Mouse (Mus musculus) frontal cortex, postnatal 14 days (tissue): Measurements from ENCODE around the gene Slc24a3.

ENCODE experiments used
- DNase-seq, 2 experiments: peaks; one replicate each; pipeline ENCODE4 v3.0.0; 2022; ENCODE audit warnings: low spot score in 2 of 2

Gene Slc24a3

GRCm38 (mm10) chr2:145363604-145364003, 196.1 kb downstream of the Slc24a3 start:
- DNase-seq, result no peak

GRCm38 (mm10) chr2:145368701-145369100, 201.1 kb downstream of the Slc24a3 start:
- DNase-seq, result no peak

- DNase-seq, result no peak
Observed at GRCm38 (mm10) chr2:145370795-145371194, 203.2 kb downstream of the Slc24a3 start.

- DNase-seq, result no peak
Observed at GRCm38 (mm10) chr2:145373803-145374202, 206.2 kb downstream of the Slc24a3 start.

GRCm38 (mm10) chr2:145382908-145383770, 215.6 kb downstream of the Slc24a3 start:
- peak; percentile 25 for DNase-seq

- DNase-seq, result no peak
Observed at GRCm38 (mm10) chr2:145384221-145384620, 216.7 kb downstream of the Slc24a3 start.

GRCm38 (mm10) chr2:145385220-145385619, 217.7 kb downstream of the Slc24a3 start:
- no peak for DNase-seq

GRCm38 (mm10) chr2:145385773-145386172, 218.2 kb downstream of the Slc24a3 start:
- DNase-seq, result no peak

- no peak for DNase-seq
Observed at GRCm38 (mm10) chr2:145395804-145396203, 228.2 kb downstream of the Slc24a3 start.

- no peak for DNase-seq
Observed at GRCm38 (mm10) chr2:145396579-145396978, 229.0 kb downstream of the Slc24a3 start.

- no peak for DNase-seq
Observed at GRCm38 (mm10) chr2:145397456-145398206, 230.1 kb downstream of the Slc24a3 start.

- DNase-seq, result no peak
Observed at GRCm38 (mm10) chr2:145401240-145401805, 233.8 kb downstream of the Slc24a3 start.

GRCm38 (mm10) chr2:145401996-145402395, 234.4 kb downstream of the Slc24a3 start:
- DNase-seq, result no peak

- no peak for DNase-seq
Observed at GRCm38 (mm10) chr2:145404818-145405531, 237.4 kb downstream of the Slc24a3 start.

- DNase-seq, result no peak
Observed at GRCm38 (mm10) chr2:145405746-145406145, 238.2 kb downstream of the Slc24a3 start.

- no peak for DNase-seq
Observed at GRCm38 (mm10) chr2:145417738-145418137, 250.2 kb downstream of the Slc24a3 start.

- no peak for DNase-seq
Observed at GRCm38 (mm10) chr2:145419078-145419477, 251.5 kb downstream of the Slc24a3 start.

GRCm38 (mm10) chr2:145420967-145421888, 253.7 kb downstream of the Slc24a3 start:
- DNase-seq, result no peak

GRCm38 (mm10) chr2:145421889-145422212, 254.3 kb downstream of the Slc24a3 start:
- DNase-seq, result no peak

GRCm38 (mm10) chr2:145429982-145430381, 262.4 kb downstream of the Slc24a3 start:
- no peak for DNase-seq

- no peak for DNase-seq
Observed at GRCm38 (mm10) chr2:145434068-145434467, 266.5 kb downstream of the Slc24a3 start.
